Mouse (Mus musculus) heart, postnatal 4 days (tissue): ENCODE data around the gene Lrrc74a. TPM values are rescaled to one million over a fixed set of nuclear protein-coding genes. Genes with fewer than 3 reads are reported as not detected.

Experiments used
- DNase-seq: peaks from one replicate; pipeline ENCODE4 v3.0.0; 2021
- total RNA-seq, 2 experiments: library from RNA; stranded (reverse); gene quantifications; 2 replicates each; pipeline ENCODE4 v1.2.3; 2021

Lrrc74a gene
- total RNA-seq, 2 experiments from 2014 or later: not detected

- DNase-seq: no peak
These were observed 14.1 kb upstream of the Lrrc74a start for GRCm38 (mm10) chr12:86719961-86720639.

GRCm38 (mm10) chr12:86721453-86721852 is 12.7 kb upstream of the Lrrc74a start:
- DNase-seq: peak; percentile 36

- no peak for DNase-seq
These were observed 9.9 kb upstream of the Lrrc74a start for GRCm38 (mm10) chr12:86724300-86724699.

GRCm38 (mm10) chr12:86725706-86726105 is 8.5 kb upstream of the Lrrc74a start:
- DNase-seq: no peak

- peak; percentile 99 for DNase-seq
These were observed 8.0 kb upstream of the Lrrc74a start, which contains the start of gene Angel1 for GRCm38 (mm10) chr12:86726120-86726640. TSS of gene Angel1 (minus strand) at chr12:86726460.

GRCm38 (mm10) chr12:86761036-86761435 is 26.9 kb downstream of the Lrrc74a start:
- DNase-seq: no peak

GRCm38 (mm10) chr12:86764060-86764459 is 29.9 kb downstream of the Lrrc74a start:
- no peak for DNase-seq

- no peak for DNase-seq
These were observed 32.3 kb downstream of the Lrrc74a start for GRCm38 (mm10) chr12:86766467-86766866.

- peak; percentile 73 for DNase-seq
These were observed 33.9 kb downstream of the Lrrc74a start for GRCm38 (mm10) chr12:86767868-86768631.

GRCm38 (mm10) chr12:86768986-86769580 is 34.9 kb downstream of the Lrrc74a start:
- peak; percentile 92 for DNase-seq

- no peak for DNase-seq
These were observed 35.6 kb downstream of the Lrrc74a start for GRCm38 (mm10) chr12:86769819-86770218.

- peak; percentile 78 for DNase-seq
These were observed 36.1 kb downstream of the Lrrc74a start for GRCm38 (mm10) chr12:86770261-86770670.

- DNase-seq: no peak
These were observed 36.8 kb downstream of the Lrrc74a start for GRCm38 (mm10) chr12:86770927-86771326.

- peak; percentile 97 for DNase-seq
These were observed 37.8 kb downstream of the Lrrc74a start for GRCm38 (mm10) chr12:86771823-86772427.

- DNase-seq: no peak
These were observed 38.4 kb downstream of the Lrrc74a start for GRCm38 (mm10) chr12:86772551-86772950.

GRCm38 (mm10) chr12:86775561-86776280 is 41.6 kb downstream of the Lrrc74a start:
- DNase-seq: peak; percentile 71

GRCm38 (mm10) chr12:86776341-86776860 is 42.2 kb downstream of the Lrrc74a start:
- no peak for DNase-seq

- DNase-seq: no peak
These were observed 44.4 kb downstream of the Lrrc74a start for GRCm38 (mm10) chr12:86778531-86778930.

- peak; percentile 61 for DNase-seq
These were observed 45.2 kb downstream of the Lrrc74a start for GRCm38 (mm10) chr12:86779206-86779989.

- DNase-seq: peak; percentile 55
These were observed 47.6 kb downstream of the Lrrc74a start for GRCm38 (mm10) chr12:86781654-86782202.
